Mouse (Mus musculus) kidney, embryonic 14.5 days (tissue): Measurements from ENCODE around the gene Mcm2. TPM values are rescaled to one million over a fixed set of nuclear protein-coding genes. Genes with fewer than 3 reads are reported as not detected.

Experiments
- ATAC-seq: fragments of 200-750 bp; cut with Nextera tagmentation; 2 replicates; pipeline ENCODE4 v1.8.0; 2017; ENCODE audit warnings: moderate number of reproducible peaks, mild to moderate bottlenecking, moderate TSS enrichment, moderate library complexity; ENCODE audit not compliant: low FRiP score, low TSS enrichment
- H3K27ac ChIP-seq: fragments of 300-500 bp; sonication (generic); 2 replicates; pipeline ENCODE4 v1.5.1; 2014; ENCODE audit warnings: low read depth, mild to moderate bottlenecking, low read length, moderate library complexity, mixed read lengths
- H3K27me3 ChIP-seq: fragments of 300-500 bp; sonication (generic); 2 replicates; pipeline ENCODE4 v1.6.1; 2014; ENCODE audit warnings: mild to moderate bottlenecking, low read length; ENCODE audit not compliant: control insufficient read depth, insufficient read depth
- H3K36me3 ChIP-seq: fragments of 300-500 bp; sonication (generic); 2 replicates; pipeline ENCODE4 v1.6.1; 2014; ENCODE audit warnings: low read length, mixed read lengths; ENCODE audit not compliant: control insufficient read depth, insufficient read depth
- H3K4me1 ChIP-seq: fragments of 300-500 bp; sonication (generic); 2 replicates; pipeline ENCODE4 v1.6.1; 2014; ENCODE audit warnings: low read length, mixed read lengths; ENCODE audit not compliant: control insufficient read depth, insufficient read depth
- H3K4me2 ChIP-seq: fragments of 300-500 bp; sonication (generic); replicated peaks from 2 replicates; pipeline ENCODE4 v1.6.1; 2014; ENCODE audit warnings: low read depth, mild to moderate bottlenecking, low read length
- H3K4me3 ChIP-seq: fragments of 300-500 bp; sonication (generic); 2 replicates; pipeline ENCODE4 v1.5.1; 2014; ENCODE audit warnings: mild to moderate bottlenecking, low read length
- H3K9ac ChIP-seq: fragments of 300-500 bp; sonication (generic); 2 replicates; pipeline ENCODE4 v1.6.1; 2014; ENCODE audit warnings: low read depth, mild to moderate bottlenecking, low read length, moderate library complexity
- H3K9me3 ChIP-seq: fragments of 300-500 bp; sonication (generic); 2 replicates; pipeline ENCODE4 v1.6.1; 2016; ENCODE audit warnings: low read length; ENCODE audit not compliant: control insufficient read depth
- WGBS: fragments of 180-500 bp; shearing (Covaris S2); extraction: QIAGEN DNeasy Blood & Tissue Kit; methylation state at CpG from one replicate; pipeline ENCODE4 v1.1.7; 2014; 5-methylcytosine and 5-hydroxymethylcytosine counted together
- polyA plus RNA-seq: library from polyadenylated mRNA; unstranded; fragments of >200 nt; fragmentation: Nextera tagmentation; extraction: Ambion mirVana; gene quantifications from 2 replicates; pipeline ENCODE4 v1.2.1, GENCODE M21; 2014

The Mcm2 gene
- polyA plus RNA-seq, 1 experiment from 2014 or later = 166 TPM

- Histone ChIP-seq H3K4me1 (peaks cover 12% of the 10 kb centered on the region), H3K4me3 (no peak overlapping the region), H3K36me3 (peaks cover 35% of the 10 kb centered on the region), H3K9me3 (no peaks in the 10 kb centered on the region), H3K27me3 (no peaks in the 10 kb centered on the region), H3K27ac (no peak overlapping the region), H3K9ac (no peak overlapping the region), H3K4me2 (no peak overlapping the region)
- WGBS = 91% methylated on average over 12 of the region's 12 CpGs
- ATAC-seq = no peak
Measured at GRCm38 (mm10) chr6:88837999-88838398, 60.6 kb downstream of the Mcm2 start.

GRCm38 (mm10) chr6:88836178-88836819 lies 62.3 kb downstream of the Mcm2 start:
- Histone ChIP-seq H3K27me3 (no peaks in the 10 kb centered on the region), H3K9ac (no peak overlapping the region), H3K4me3 (no peak overlapping the region), H3K4me2 (no peak overlapping the region), H3K27ac (no peak overlapping the region), H3K9me3 (no peaks in the 10 kb centered on the region), H3K4me1 (peaks cover 11% of the 10 kb centered on the region), H3K36me3 (peaks cover 35% of the 10 kb centered on the region)
- 89% methylated on average over 28 of the region's 28 CpGs for WGBS
- no peak for ATAC-seq

DNA sequence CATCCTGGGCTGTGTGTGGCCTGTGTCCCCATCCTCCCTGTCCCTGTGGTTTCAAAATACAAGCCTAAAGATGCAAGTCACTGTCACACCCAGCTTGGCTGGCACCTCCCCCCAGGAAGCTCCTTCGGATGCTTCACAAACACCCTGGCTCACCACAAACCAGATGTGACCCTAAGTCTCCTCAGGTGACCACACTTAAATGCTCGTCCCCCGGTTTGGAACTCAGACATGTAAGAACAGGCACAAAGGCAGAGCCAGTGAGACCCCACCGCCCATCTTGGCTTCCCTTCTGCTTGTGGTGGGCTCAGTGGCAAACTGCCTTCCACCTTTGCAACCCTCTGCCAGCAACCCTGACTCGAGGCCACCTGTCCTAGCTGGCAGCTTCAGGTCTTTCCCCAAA lies 63.5 kb downstream of the Mcm2 start:
- Histone ChIP-seq H3K4me1 (0 out of 2 replicates have a peak, but pooled peaks cover 4% of the 10 kb centered on the region), H3K36me3 (peaks cover 35% of the 10 kb centered on the region), H3K27me3 (no peaks in the 10 kb centered on the region), H3K9ac (no peak overlapping the region), H3K4me3 (no peak overlapping the region), H3K9me3 (no peaks in the 10 kb centered on the region), H3K27ac (no peak overlapping the region), H3K4me2 (no peak overlapping the region)
- WGBS = 78% methylated on average over 5 of the region's 5 CpGs
- no peak for ATAC-seq

Other genes with a start within 250 kb of the Mcm2 start
- gene Mgll, start 174.4 kb downstream of the Mcm2 start, polyA plus RNA-seq = 22.8 and 29.9 TPM in 2 replicates
- 24.8 and 27.1 TPM in 2 replicates for gene Abtb1, start 56.8 kb downstream of the Mcm2 start, polyA plus RNA-seq
- 43.6 and 52.8 TPM in 2 replicates for gene Podxl2, start 23.7 kb downstream of the Mcm2 start, polyA plus RNA-seq
- gene Tpra1, start 3.5 kb upstream of the Mcm2 start, polyA plus RNA-seq = 54.5 and 57.2 TPM in 2 replicates